Mouse (Mus musculus) Patski (cell line): ENCODE results near the gene Igsf6. TPM values are rescaled to one million over a fixed set of nuclear protein-coding genes. Genes with fewer than 3 reads are reported as not detected.
A peak's percentile ranks its signal among the peaks of the same experiment; 100 is the strongest.

Source experiments
- ATAC-seq: fragments of 100-300 bp; one replicate; pipeline ENCODE4 v1.8.0; 2021
- CTCF ChIA-PET: fragments of 350-600 bp; sonication (Branson Sonifier 250); formaldehyde crosslinking; loops from one replicate; lab custom pipeline; 2022; ENCODE audit warnings: inconsistent platforms; lab: Charles Lee
- POLR2A ChIA-PET: fragments of 350-600 bp; sonication (Branson Sonifier 250); formaldehyde crosslinking; loops from one replicate; lab custom pipeline; 2022; ENCODE audit warnings: antibody characterized with exemption, inconsistent platforms; lab: Charles Lee
- DNase-seq: peaks from one replicate; pipeline ENCODE4 v3.0.0-alpha.2; 2011; ENCODE audit warnings: low read depth, low spot score
- H3K27me3 ChIP-seq: fragments of 371-371 bp; one replicate; pipeline ENCODE4 v1.5.1; 2021
- CTCF ChIP-seq: fragments of 100-300 bp; IDR thresholded peaks from one replicate; pipeline ENCODE4 v1.5.1; 2021
- in situ Hi-C: fragments of 300-500 bp; cut with MboI; formaldehyde crosslinking; loops from 3 replicates; pipeline ENCODE4 v1.11.1; 2018; ENCODE audit warnings: low pct_unique_long_range_greater_than_20kb, mixed read lengths
- polyA plus RNA-seq: library from polyadenylated mRNA; unstranded; gene quantifications from one replicate; pipeline ENCODE4 v1.2.3, GENCODE M21; 2021

The Igsf6 gene
- polyA plus RNA-seq, 1 experiment from 2014 or later = 0.17 TPM

- ChIA-PET POLR2A (no interaction called here), CTCF (interaction anchor here (1.0 to 1.7 kb wide), 3 partner anchors 19 to 24 kb away, joined by 3 to 4 read pairs (median 3); no protein-coding TSS in a partner anchor)
- ATAC-seq (peak; percentile 27), DNase-seq (no peak)
- H3K27me3 ChIP-seq = no peaks in the 10 kb centered on the region
- in situ Hi-C loops = loop anchor here (5.0 kb wide), 1 partner anchor 32 kb away; no protein-coding TSS in a partner anchor
- TF ChIP-seq CTCF = no peak
Measured at GRCm38 (mm10) chr7:121084840-121085453, 10.6 kb upstream of the Igsf6 start.

GRCm38 (mm10) chr7:121082949-121083513, 8.7 kb upstream of the Igsf6 start:
- CTCF ChIA-PET = interaction anchor here (1.0 to 1.6 kb wide), 2 partner anchors 22 to 149 kb away, joined by 3 to 4 read pairs; no protein-coding TSS in a partner anchor
- POLR2A ChIA-PET = no interaction called here
- no peak for TF ChIP-seq CTCF
- ATAC-seq (no peak), DNase-seq (no peak)
- H3K27me3 ChIP-seq = no peaks in the 10 kb centered on the region
- in situ Hi-C loops = loop anchor here (5.0 kb wide), 1 partner anchor 34 kb away; no protein-coding TSS in a partner anchor

DNA sequence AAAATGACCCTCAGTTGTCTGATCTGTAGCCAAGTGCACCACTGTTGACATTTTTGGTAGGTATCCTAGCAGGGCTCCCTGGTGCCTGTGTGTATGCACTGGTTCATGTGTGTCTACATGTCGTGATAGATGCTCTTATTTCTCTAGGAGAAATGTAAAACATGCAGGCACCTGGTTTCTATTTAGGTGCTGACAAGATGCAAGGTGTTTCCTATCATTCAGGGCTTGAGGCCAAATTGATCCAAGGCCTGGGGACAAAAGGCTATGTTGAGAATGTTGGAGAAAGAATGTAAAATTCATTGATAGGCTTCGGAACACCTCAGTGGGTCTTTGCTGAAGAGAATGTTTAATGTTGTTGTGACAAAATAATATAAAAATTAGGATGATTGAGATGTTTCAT, 7.4 kb upstream of the Igsf6 start:
- TF ChIP-seq CTCF = no peak
- ChIA-PET CTCF (no interaction called here), POLR2A (no interaction called here)
- DNase-seq (no peak), ATAC-seq (no peak)
- H3K27me3 ChIP-seq = no peaks in the 10 kb centered on the region
- in situ Hi-C loops = loop anchor here (5.0 kb wide), 1 partner anchor 35 kb away; no protein-coding TSS in a partner anchor

- ChIA-PET POLR2A (no interaction called here), CTCF (no interaction called here)
- H3K27me3 ChIP-seq = no peaks in the 10 kb centered on the region
- TF ChIP-seq CTCF = no peak
- no peak for DNase-seq
- ATAC-seq = no peak
- in situ Hi-C loops = loop anchor here (5.0 kb wide), 1 partner anchor 36 kb away; no protein-coding TSS in a partner anchor
Measured at GRCm38 (mm10) chr7:121081350-121081749, 7.0 kb upstream of the Igsf6 start, which contains the start of gene Otoa. Gene Otoa, plus strand, starts transcription at chr7:121081650.

GRCm38 (mm10) chr7:121077829-121078228, 3.5 kb upstream of the Igsf6 start:
- ChIA-PET POLR2A (interaction anchor here (1.0 kb wide), 1 partner anchor 147 kb away, joined by 3 read pairs; no protein-coding TSS in a partner anchor), CTCF (interaction anchor here (0.7 to 1.8 kb wide), 9 partner anchors 9 to 104 kb away, joined by 3 to 11 read pairs (median 3); no protein-coding TSS in a partner anchor)
- in situ Hi-C loops = no loop called here
- DNase-seq (no peak), ATAC-seq (no peak)
- no peaks in the 10 kb centered on the region for H3K27me3 ChIP-seq
- peak; percentile 67 for TF ChIP-seq CTCF

DNA sequence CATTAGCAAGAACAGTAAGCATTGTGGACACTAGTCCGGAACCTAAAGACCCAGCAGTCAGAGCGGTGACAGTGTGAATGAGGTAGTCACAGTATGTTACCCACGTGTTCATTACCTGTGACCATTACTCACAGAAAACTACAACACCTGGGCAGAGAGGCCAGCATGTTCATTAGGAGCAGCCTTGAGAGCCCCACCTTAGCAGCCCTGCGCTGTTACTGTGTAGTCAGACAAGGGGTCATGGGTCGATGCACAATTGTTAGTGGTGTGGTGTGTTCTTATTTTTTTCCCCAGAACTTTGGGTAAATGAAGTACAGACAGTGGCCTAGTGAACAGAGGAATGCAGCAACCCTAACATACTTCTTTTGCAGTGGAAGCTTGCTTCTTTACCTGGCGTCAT, 2.9 kb upstream of the Igsf6 start:
- ChIA-PET CTCF (interaction anchor here (0.9 to 1.5 kb wide), 4 partner anchors 12 to 83 kb away, joined by 3 to 11 read pairs (median 3); no protein-coding TSS in a partner anchor), POLR2A (no interaction called here)
- in situ Hi-C loops = no loop called here
- ATAC-seq = no peak
- no peaks in the 10 kb centered on the region for H3K27me3 ChIP-seq
- DNase-seq = no peak
- no peak for TF ChIP-seq CTCF

DNA sequence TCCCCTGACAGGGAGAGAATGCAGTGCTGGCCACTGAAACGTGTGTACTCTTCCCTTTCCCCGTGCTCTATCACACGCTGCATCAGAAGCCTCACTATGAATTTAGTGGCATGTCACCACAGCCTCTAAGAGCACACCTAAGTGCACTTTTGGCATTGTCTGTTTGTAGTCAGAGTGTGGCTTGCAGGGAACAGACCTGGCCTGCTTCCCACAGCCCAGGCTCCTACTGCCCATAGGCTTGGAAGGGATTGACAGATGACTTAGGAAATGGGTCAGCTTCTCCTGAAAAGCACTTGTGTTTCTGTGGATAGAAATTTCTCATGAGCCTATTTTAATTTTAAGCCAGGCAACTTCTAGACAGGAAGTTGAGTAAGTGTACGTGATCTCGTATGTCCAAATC, 1.0 kb upstream of the Igsf6 start:
- no peak for DNase-seq
- ATAC-seq = peak; percentile 9
- TF ChIP-seq CTCF = no peak
- in situ Hi-C loops = no loop called here
- POLR2A ChIA-PET = interaction anchor here (0.7 kb wide), 1 partner anchor 9 kb away, joined by 3 read pairs; no protein-coding TSS in a partner anchor
- H3K27me3 ChIP-seq = no peaks in the 10 kb centered on the region
- CTCF ChIA-PET = interaction anchor here (1.3 to 3.4 kb wide), 4 partner anchors 10 to 45 kb away, joined by 3 to 15 read pairs (median 8); no protein-coding TSS in a partner anchor

GRCm38 (mm10) chr7:121074801-121075400, 529 bp upstream of the Igsf6 start:
- POLR2A ChIA-PET = interaction anchor here (0.7 to 1.3 kb wide), 2 partner anchors 9 to 35 kb away, joined by 3 read pairs; no protein-coding TSS in a partner anchor
- in situ Hi-C loops = no loop called here
- CTCF ChIA-PET = interaction anchor here (0.9 to 3.4 kb wide), 5 partner anchors 10 to 142 kb away, joined by 3 to 15 read pairs (median 3); no protein-coding TSS in a partner anchor
- no peak for DNase-seq
- no peaks in the 10 kb centered on the region for H3K27me3 ChIP-seq
- no peak for TF ChIP-seq CTCF
- ATAC-seq = peak; percentile 32

GRCm38 (mm10) chr7:121072506-121072905, 1.9 kb downstream of the Igsf6 start:
- ChIA-PET CTCF (no interaction called here), POLR2A (no interaction called here)
- no peak for TF ChIP-seq CTCF
- ATAC-seq (no peak), DNase-seq (no peak)
- no peaks in the 10 kb centered on the region for H3K27me3 ChIP-seq
- in situ Hi-C loops = no loop called here

GRCm38 (mm10) chr7:121071276-121071675, 3.1 kb downstream of the Igsf6 start:
- H3K27me3 ChIP-seq = no peaks in the 10 kb centered on the region
- POLR2A ChIA-PET = no interaction called here
- DNase-seq (no peak), ATAC-seq (no peak)
- CTCF ChIA-PET = interaction anchor here (1.2 to 2.6 kb wide), 3 partner anchors 33 to 48 kb away, joined by 3 to 6 read pairs (median 4); no protein-coding TSS in a partner anchor
- no peak for TF ChIP-seq CTCF
- in situ Hi-C loops = no loop called here
